Mouse (Mus musculus) ES-Bruce4 (cell line): ENCODE measurements around the gene Olfr1100.

ENCODE experiments used
- CTCF ChIP-seq: IDR thresholded peaks from one replicate; pipeline ENCODE4 v1.8.1; 2011; ENCODE audit warnings: low read depth, low read length
- POLR2A ChIP-seq: IDR thresholded peaks from one replicate; pipeline ENCODE4 v1.8.1; 2011; ENCODE audit warnings: low read length; ENCODE audit not compliant: insufficient read depth

DNA sequence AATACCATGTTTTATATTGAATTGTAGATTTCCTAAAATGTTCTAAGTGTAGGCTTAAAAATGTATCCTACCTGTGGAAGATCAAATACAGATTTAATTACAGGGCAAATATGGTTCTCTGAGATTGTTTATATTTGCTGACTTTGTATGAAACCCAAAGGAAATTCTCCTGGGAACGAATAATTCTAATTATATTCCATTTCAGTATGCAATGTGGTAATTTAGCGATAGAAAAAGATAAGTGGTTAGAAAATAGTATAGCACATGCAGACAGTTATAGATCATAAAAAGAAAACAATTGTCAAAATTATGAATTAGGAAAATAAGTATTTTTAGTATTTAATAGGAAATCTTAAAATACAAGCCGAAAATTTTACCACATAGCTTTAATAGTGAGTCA is 11.4 kb upstream of the Olfr1100 start, which contains the start of gene Olfr1101:
- TF ChIP-seq CTCF (no peak), POLR2A (no peak)
